Mouse (Mus musculus) liver, postnatal 0 days (tissue): ENCODE measurements around the gene Endog. TPM values are rescaled to one million over a fixed set of nuclear protein-coding genes. Genes with fewer than 3 reads are reported as not detected.
"Not testable (repeated sequence)": the region's sequence is repeated elsewhere in the genome, so short reads cannot be mapped to it uniquely, and the experiment has no call there.

Experiments used
- ATAC-seq: fragments of 200-750 bp; cut with Nextera tagmentation; 2 replicates; pipeline ENCODE4 v1.8.0; 2017; ENCODE audit warnings: mild to moderate bottlenecking, moderate library complexity
- DNase-seq: peaks from one replicate; pipeline ENCODE4 v3.0.0-alpha.2; 2016
- H3K27ac ChIP-seq: fragments of 300-500 bp; sonication (generic); 2 replicates; pipeline ENCODE4 v1.5.1; 2014; ENCODE audit warnings: antibody characterized with exemption, moderate library complexity, mild to moderate bottlenecking, low read depth
- H3K27me3 ChIP-seq: fragments of 300-500 bp; sonication (generic); 2 replicates; pipeline ENCODE4 v1.6.1; 2014; ENCODE audit warnings: low read length, control low read depth, mixed read lengths; ENCODE audit not compliant: insufficient read depth
- H3K36me3 ChIP-seq: fragments of 300-500 bp; sonication (generic); replicated peaks from 2 replicates; pipeline ENCODE4 v1.6.1; 2014; ENCODE audit warnings: mild to moderate bottlenecking, control low read depth, low read length, moderate library complexity, mixed read lengths; ENCODE audit not compliant: insufficient read depth
- H3K4me1 ChIP-seq: fragments of 300-500 bp; sonication (generic); 2 replicates; pipeline ENCODE4 v1.6.1; 2014; ENCODE audit warnings: antibody characterized with exemption, mild to moderate bottlenecking, control low read depth; ENCODE audit not compliant: insufficient read depth
- H3K4me2 ChIP-seq: fragments of 300-500 bp; sonication (generic); 2 replicates; pipeline ENCODE4 v1.6.1; 2014; ENCODE audit warnings: low read depth, mild to moderate bottlenecking, low read length, moderate library complexity, mixed read lengths
- H3K4me3 ChIP-seq: fragments of 300-500 bp; sonication (generic); 2 replicates; pipeline ENCODE4 v1.5.1; 2014; ENCODE audit warnings: low read depth, low read length
- H3K9ac ChIP-seq: fragments of 300-500 bp; sonication (generic); replicated peaks from 2 replicates; pipeline ENCODE4 v1.6.1; 2014; ENCODE audit warnings: mild to moderate bottlenecking, moderate library complexity
- H3K9me3 ChIP-seq: fragments of 300-500 bp; sonication (generic); 2 replicates; pipeline ENCODE4 v1.6.1; 2016; ENCODE audit warnings: mild to moderate bottlenecking, control low read depth, low read length, mixed read lengths
- CTCF ChIP-seq: sonication (generic); IDR thresholded peaks from 2 replicates; pipeline ENCODE4 v1.5.1; 2016; ENCODE audit warnings: antibody characterized with exemption, low read depth
- EP300 ChIP-seq: IDR thresholded peaks from 2 replicates; pipeline ENCODE4 v1.6.1; 2016; ENCODE audit warnings: antibody characterized with exemption, low read depth, mild to moderate bottlenecking
- WGBS: fragments of 180-500 bp; shearing (Covaris S2); extraction: QIAGEN DNeasy Blood & Tissue Kit; methylation state at CpG from one replicate; pipeline ENCODE4 v1.1.7; 2014; ENCODE audit not compliant: insufficient replicate concordance; 5-methylcytosine and 5-hydroxymethylcytosine counted together
- polyA plus RNA-seq: library from polyadenylated mRNA; unstranded; fragments of >200 nt; fragmentation: Nextera tagmentation; extraction: Ambion mirVana; gene quantifications from 2 replicates; pipeline ENCODE4 v1.2.1, GENCODE M21; 2015

Gene Endog
- polyA plus RNA-seq, 1 experiment from 2014 or later = 51.2 TPM

DNA sequence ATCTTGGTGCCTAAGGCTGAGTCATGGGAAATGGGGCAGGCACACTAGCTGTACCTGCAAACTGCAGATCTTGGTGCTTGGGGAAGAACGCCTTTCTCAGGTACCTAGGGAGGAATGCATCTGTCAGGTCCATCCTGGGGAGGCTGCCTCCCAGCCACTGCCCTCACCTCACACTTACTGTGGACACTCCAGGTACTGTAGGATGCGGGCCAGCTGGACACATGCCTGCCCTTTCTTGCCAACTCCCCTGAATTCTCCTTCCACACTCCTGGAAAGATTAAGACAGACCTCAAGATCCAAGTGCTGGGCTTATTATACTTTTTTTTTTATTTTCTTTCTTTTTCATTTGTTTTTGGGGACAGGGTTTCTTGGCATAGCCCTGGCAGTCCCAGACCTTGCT lies 5.3 kb downstream of the Endog start:
- H3K27me3 ChIP-seq = no peaks in the 10 kb centered on the region
- no peaks in the 10 kb centered on the region for H3K9me3 ChIP-seq
- 86% methylated on average over 2 of the region's 2 CpGs for WGBS
- H3K9ac ChIP-seq = no peak overlapping the region
- no peak overlapping the region for H3K4me2 ChIP-seq
- peaks cover 30% of the 10 kb centered on the region for H3K36me3 ChIP-seq
- H3K27ac ChIP-seq = no peak overlapping the region
- TF ChIP-seq EP300 (no peak), CTCF (no peak)
- H3K4me3 ChIP-seq = no peak overlapping the region
- DNase-seq = no peak
- no peak for ATAC-seq
- H3K4me1 ChIP-seq = peaks cover 26% of the 10 kb centered on the region

DNA sequence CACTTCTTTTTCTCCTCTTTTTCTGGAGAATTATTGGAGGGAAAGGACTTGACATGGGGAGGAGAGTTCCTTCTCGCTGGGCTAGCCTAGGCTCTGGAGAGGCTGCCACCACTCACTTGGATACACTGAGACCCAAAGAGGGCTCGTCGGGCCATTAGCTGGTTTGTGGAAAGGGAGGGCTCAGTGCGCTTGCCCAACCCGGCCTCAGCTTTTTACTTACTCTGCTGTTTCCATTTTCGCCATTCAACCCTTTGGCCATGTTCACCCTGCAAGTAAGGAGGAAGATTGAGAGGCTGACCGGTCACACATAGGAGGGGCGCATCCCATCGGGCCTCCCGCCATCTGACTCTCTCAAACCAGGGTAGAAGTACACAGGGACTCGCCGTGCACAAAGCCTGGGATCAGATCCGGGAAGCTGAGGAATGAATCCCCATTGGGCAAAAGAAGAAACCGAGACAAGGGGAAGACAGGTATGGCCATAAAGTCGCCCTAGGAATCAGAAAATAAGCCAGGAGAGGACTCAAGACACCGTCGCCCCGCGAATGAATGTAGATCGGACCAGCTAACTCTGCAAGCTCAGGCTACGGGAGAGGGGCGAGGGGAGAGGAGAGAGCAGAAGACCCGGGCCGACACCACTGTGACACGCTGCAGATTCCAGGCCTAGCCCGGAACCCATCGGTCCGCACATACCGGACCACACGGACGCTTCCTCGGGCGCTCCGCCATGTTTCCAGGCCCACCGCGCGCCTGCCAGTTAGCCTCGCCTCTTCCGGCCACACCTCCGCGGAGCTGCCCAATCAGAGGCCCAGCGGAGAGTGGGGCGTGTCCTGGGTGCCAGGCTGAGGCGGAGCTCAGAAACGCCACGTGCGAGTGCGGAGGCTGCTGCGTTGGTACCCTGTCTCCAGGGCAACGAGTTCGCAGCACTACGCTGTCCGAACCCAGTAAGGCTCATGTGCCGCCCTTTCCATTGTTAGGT lies 6.7 kb downstream of the Endog start, which contains the start of gene Spout1:
Gene Spout1 (minus strand): TSS at position 760 of the 976 bp plus-strand sequence.
- WGBS = 3% methylated on average over 54 of the region's 54 CpGs
- ATAC-seq = peak; percentile 99
- Histone ChIP-seq H3K4me1 (peaks cover 13% of the 10 kb centered on the region), H3K36me3 (peaks cover 30% of the 10 kb centered on the region), H3K27me3 (no peaks in the 10 kb centered on the region), H3K27ac (peak within 1 kb of the TSS; percentile 22; the same call in 1 of the 2 replicates), H3K9me3 (no peaks in the 10 kb centered on the region), H3K4me2 (peak within 1 kb of the TSS; percentile 93), H3K9ac (peak within 1 kb of the TSS; percentile 75), H3K4me3 (peak within 1 kb of the TSS; percentile 67)
- DNase-seq = peak; percentile 98
- TF ChIP-seq EP300 = no peak
- TF ChIP-seq CTCF = no peak

DNA sequence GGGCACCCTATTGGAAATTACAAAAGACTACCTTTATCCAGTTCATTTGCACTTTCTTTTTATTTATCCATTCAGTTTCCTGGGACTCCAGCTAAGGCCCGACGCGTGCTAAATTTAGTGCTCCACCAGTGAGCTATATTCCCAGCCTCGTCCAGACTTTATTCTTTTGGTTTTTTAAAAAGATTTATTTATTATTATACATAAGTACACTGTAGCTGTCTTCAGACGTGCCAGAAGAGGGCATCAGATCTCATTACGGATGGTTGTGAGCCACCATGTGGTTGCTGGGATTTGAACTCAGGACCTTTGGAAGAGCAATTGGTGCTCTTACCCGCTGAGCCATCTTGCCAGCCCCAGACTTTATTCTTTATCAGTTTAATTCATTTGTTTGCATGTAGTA lies 7.4 kb downstream of the Endog start:
- H3K4me3 ChIP-seq = peak overlapping the region; percentile 67; the same call in 1 of the 2 replicates
- WGBS = 51% methylated on average over 7 of the region's 7 CpGs
- not testable (repeated sequence) for ATAC-seq

DNA sequence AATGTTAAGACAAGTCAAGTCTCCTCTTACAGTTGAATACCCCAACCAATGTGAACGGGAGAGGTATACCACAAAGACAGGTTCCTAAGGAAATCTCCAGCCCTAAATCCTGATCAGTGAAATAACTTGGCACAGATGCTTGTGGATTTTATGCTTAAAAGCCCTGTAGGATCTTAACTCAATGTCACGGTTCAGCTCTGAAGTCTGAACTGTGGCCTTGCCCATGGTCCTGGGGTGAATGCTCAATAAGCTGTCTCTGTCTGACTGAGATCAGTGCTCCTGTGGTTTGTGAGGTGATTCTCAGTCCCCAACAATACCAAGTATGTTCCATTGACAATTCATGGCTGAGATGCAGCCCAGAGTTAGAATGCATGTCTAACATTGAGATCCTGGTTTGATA lies 11.1 kb downstream of the Endog start:
- DNase-seq (no peak), ATAC-seq (no peak)
- Histone ChIP-seq H3K9ac (no peak overlapping the region), H3K4me3 (no peak overlapping the region), H3K27me3 (no peaks in the 10 kb centered on the region), H3K27ac (no peak overlapping the region), H3K9me3 (no peaks in the 10 kb centered on the region), H3K4me1 (peaks cover 12% of the 10 kb centered on the region), H3K36me3 (peaks cover 21% of the 10 kb centered on the region), H3K4me2 (no peak overlapping the region)
- TF ChIP-seq CTCF (no peak), EP300 (no peak)
- 93% methylated on average over 2 of the region's 2 CpGs for WGBS

More for the DNA sequence above, 7.4 kb downstream of the Endog start:
- Histone ChIP-seq H3K4me1 (peaks cover 13% of the 10 kb centered on the region), H3K36me3 (peaks cover 24% of the 10 kb centered on the region), H3K4me2 (peak overlapping the region; percentile 93)
- H3K9me3 ChIP-seq, H3K9ac ChIP-seq, H3K27ac ChIP-seq, DNase-seq, H3K27me3 ChIP-seq: not testable (repeated sequence)

GRCm38 (mm10) chr2:30183721-30184120 lies 12.4 kb downstream of the Endog start:
- no peaks in the 10 kb centered on the region for H3K9me3 ChIP-seq
- TF ChIP-seq EP300 = no peak
- no peak for TF ChIP-seq CTCF
- H3K27me3 ChIP-seq = no peaks in the 10 kb centered on the region
- peaks cover 5% of the 10 kb centered on the region for H3K4me1 ChIP-seq
- 0 out of 2 replicates have a peak, but pooled peaks have one; percentile 30 for ATAC-seq
- H3K9ac ChIP-seq = no peak overlapping the region
- DNase-seq = no peak
- no peak overlapping the region for H3K4me2 ChIP-seq
- no peak overlapping the region for H3K4me3 ChIP-seq
- H3K27ac ChIP-seq = no peak overlapping the region
- H3K36me3 ChIP-seq = peaks cover 21% of the 10 kb centered on the region
- 67% methylated on average over 3 of the region's 3 CpGs for WGBS

- peak; percentile 93 for ATAC-seq
- peak; percentile 53 for DNase-seq
- no peak for TF ChIP-seq CTCF
- TF ChIP-seq EP300 = 0 out of 2 replicates have a peak, but pooled peaks have one; percentile 12
- Histone ChIP-seq H3K4me2 (no peak overlapping the region), H3K4me3 (no peak overlapping the region), H3K9me3 (no peaks in the 10 kb centered on the region), H3K27ac (peak overlapping the region; percentile 49; the same call in 1 of the 2 replicates), H3K27me3 (no peaks in the 10 kb centered on the region), H3K36me3 (peaks cover 21% of the 10 kb centered on the region), H3K9ac (no peak overlapping the region), H3K4me1 (peaks cover 5% of the 10 kb centered on the region)
- 77% methylated on average over 6 of the region's 6 CpGs for WGBS
Measured at GRCm38 (mm10) chr2:30185276-30185675, 14.0 kb downstream of the Endog start.
